Mouse (Mus musculus): ENCODE measurements at regions not wholly inside any gene's neighbourhood (a gene's known extent, or its start where the extent isn't known, plus 50 kb on each side); places are given as distances from the start of the nearest gene placed in this dataset.
A peak's percentile ranks its signal among the peaks of the same experiment; 100 is the strongest.

- no peaks in the 10 kb centered on the region for H3K9me3 ChIP-seq (replicated peaks)
- no peak overlapping the region for H3K9ac ChIP-seq
- no peak overlapping the region for H3K4me2 ChIP-seq
- H3K4me3 ChIP-seq (replicated peaks), result no peak overlapping the region
- no peaks in the 10 kb centered on the region for H3K36me3 ChIP-seq (replicated peaks)
- no peak for ATAC-seq (ENCODE audit: insufficient read depth)
- H3K27me3 ChIP-seq, result no peaks in the 10 kb centered on the region
- no peak overlapping the region for H3K27ac ChIP-seq (replicated peaks)
- H3K4me1 ChIP-seq (replicated peaks), result no peaks in the 10 kb centered on the region
- WGBS (ENCODE audit: insufficient replicate concordance), result 75% methylated on average over 8 of the region's 8 CpGs
Measured at GRCm38 (mm10) chr3:19458386-19458785, 170.1 kb downstream of the 1700064H15Rik start.

GRCm38 (mm10) chr3:19457431-19457830, 171.0 kb downstream of the 1700064H15Rik start:
- 80% methylated on average over 2 of the region's 2 CpGs for WGBS (ENCODE audit: insufficient replicate concordance)
- Histone ChIP-seq H3K4me2 (no peak overlapping the region), H3K9ac (no peak overlapping the region), H3K27ac (replicated peaks) (no peak overlapping the region), H3K36me3 (replicated peaks) (no peaks in the 10 kb centered on the region), H3K4me3 (replicated peaks) (no peak overlapping the region), H3K9me3 (replicated peaks) (no peaks in the 10 kb centered on the region), H3K4me1 (replicated peaks) (no peaks in the 10 kb centered on the region), H3K27me3 (no peaks in the 10 kb centered on the region)
- ATAC-seq (ENCODE audit: insufficient read depth), result no peak

- Histone ChIP-seq H3K27me3 (no peaks in the 10 kb centered on the region), H3K27ac (replicated peaks) (no peak overlapping the region)
Measured at GRCm38 (mm10) chr3:19455838-19456448, 172.5 kb downstream of the 1700064H15Rik start.

GRCm38 (mm10) chr3:19451022-19451421, 177.5 kb downstream of the 1700064H15Rik start:
- Histone ChIP-seq H3K36me3 (replicated peaks) (no peaks in the 10 kb centered on the region), H3K9me3 (replicated peaks) (no peaks in the 10 kb centered on the region), H3K4me2 (no peak overlapping the region), H3K27me3 (no peaks in the 10 kb centered on the region), H3K9ac (no peak overlapping the region), H3K4me1 (replicated peaks) (no peaks in the 10 kb centered on the region), H3K4me3 (replicated peaks) (no peak overlapping the region), H3K27ac (replicated peaks) (no peak overlapping the region)
- ATAC-seq (ENCODE audit: insufficient read depth), result no peak
- WGBS (ENCODE audit: insufficient replicate concordance), result 7% methylated on average over 3 of the region's 3 CpGs

More at GRCm38 (mm10) chr3:19455838-19456448, 172.5 kb downstream of the 1700064H15Rik start:
- Histone ChIP-seq H3K4me3 (replicated peaks) (no peak overlapping the region), H3K9me3 (replicated peaks) (no peaks in the 10 kb centered on the region), H3K4me1 (replicated peaks) (no peaks in the 10 kb centered on the region), H3K36me3 (replicated peaks) (no peaks in the 10 kb centered on the region), H3K9ac (no peak overlapping the region), H3K4me2 (no peak overlapping the region)
- WGBS (ENCODE audit: insufficient replicate concordance), result 56% methylated on average over 4 of the region's 4 CpGs
- ATAC-seq (ENCODE audit: insufficient read depth), result no peak

GRCm38 (mm10) chr3:19448931-19449330, 179.5 kb downstream of the 1700064H15Rik start:
- ATAC-seq (ENCODE audit: insufficient read depth), result no peak
- H3K4me2 ChIP-seq, result no peak overlapping the region
- H3K36me3 ChIP-seq (replicated peaks), result no peaks in the 10 kb centered on the region
- H3K27ac ChIP-seq (replicated peaks), result no peak overlapping the region
- no peak overlapping the region for H3K4me3 ChIP-seq (replicated peaks)
- WGBS (ENCODE audit: insufficient replicate concordance), result 57% methylated on average over 3 of the region's 3 CpGs
- H3K9ac ChIP-seq, result no peak overlapping the region
- no peaks in the 10 kb centered on the region for H3K9me3 ChIP-seq (replicated peaks)
- no peaks in the 10 kb centered on the region for H3K27me3 ChIP-seq
- no peaks in the 10 kb centered on the region for H3K4me1 ChIP-seq (replicated peaks)

- ATAC-seq (ENCODE audit: insufficient read depth), result no peak
- Histone ChIP-seq H3K4me3 (replicated peaks) (no peak overlapping the region), H3K4me1 (replicated peaks) (no peaks in the 10 kb centered on the region), H3K27ac (replicated peaks) (no peak overlapping the region), H3K9me3 (replicated peaks) (no peaks in the 10 kb centered on the region), H3K36me3 (replicated peaks) (no peaks in the 10 kb centered on the region), H3K9ac (no peak overlapping the region), H3K4me2 (no peak overlapping the region), H3K27me3 (no peaks in the 10 kb centered on the region)
- 63% methylated on average over 2 of the region's 2 CpGs for WGBS (ENCODE audit: insufficient replicate concordance)
Measured at GRCm38 (mm10) chr3:19448192-19448591, 180.3 kb downstream of the 1700064H15Rik start.

GRCm38 (mm10) chr3:19447733-19448132, 180.7 kb downstream of the 1700064H15Rik start:
- no peaks in the 10 kb centered on the region for H3K9me3 ChIP-seq (replicated peaks)
- no peaks in the 10 kb centered on the region for H3K27me3 ChIP-seq
- H3K27ac ChIP-seq (replicated peaks), result no peak overlapping the region
- ATAC-seq (ENCODE audit: insufficient read depth), result peak; percentile 31; the same call in 1 of the 2 replicates
- no peak overlapping the region for H3K4me2 ChIP-seq
- H3K4me3 ChIP-seq (replicated peaks), result no peak overlapping the region
- H3K4me1 ChIP-seq (replicated peaks), result no peaks in the 10 kb centered on the region
- WGBS (ENCODE audit: insufficient replicate concordance), result 28% methylated on average over 1 of the region's 1 CpGs
- no peaks in the 10 kb centered on the region for H3K36me3 ChIP-seq (replicated peaks)
- H3K9ac ChIP-seq, result no peak overlapping the region

- H3K36me3 ChIP-seq (replicated peaks), result no peaks in the 10 kb centered on the region
- ATAC-seq (ENCODE audit: insufficient read depth), result no peak
- no peak overlapping the region for H3K4me3 ChIP-seq (replicated peaks)
- WGBS (ENCODE audit: insufficient replicate concordance), result 54% methylated on average over 2 of the region's 2 CpGs
- no peaks in the 10 kb centered on the region for H3K4me1 ChIP-seq (replicated peaks)
- H3K27ac ChIP-seq (replicated peaks), result no peak overlapping the region
- no peaks in the 10 kb centered on the region for H3K27me3 ChIP-seq
- H3K4me2 ChIP-seq, result no peak overlapping the region
- H3K9ac ChIP-seq, result no peak overlapping the region
- H3K9me3 ChIP-seq (replicated peaks), result no peaks in the 10 kb centered on the region
Measured at GRCm38 (mm10) chr3:19444914-19445313, 183.6 kb downstream of the 1700064H15Rik start.

- WGBS (ENCODE audit: insufficient replicate concordance), result 38% methylated on average over 1 of the region's 1 CpGs
- ATAC-seq (ENCODE audit: insufficient read depth), result no peak
- Histone ChIP-seq H3K4me3 (replicated peaks) (no peak overlapping the region), H3K27ac (replicated peaks) (no peak overlapping the region), H3K27me3 (no peaks in the 10 kb centered on the region), H3K9me3 (replicated peaks) (no peaks in the 10 kb centered on the region), H3K36me3 (replicated peaks) (no peaks in the 10 kb centered on the region), H3K9ac (no peak overlapping the region), H3K4me2 (no peak overlapping the region), H3K4me1 (replicated peaks) (no peaks in the 10 kb centered on the region)
Measured at GRCm38 (mm10) chr3:19441827-19442226, 186.7 kb downstream of the 1700064H15Rik start.

- Histone ChIP-seq H3K9me3 (replicated peaks) (no peaks in the 10 kb centered on the region), H3K4me2 (no peak overlapping the region), H3K9ac (no peak overlapping the region), H3K4me1 (replicated peaks) (no peaks in the 10 kb centered on the region), H3K36me3 (replicated peaks) (no peaks in the 10 kb centered on the region), H3K27ac (replicated peaks) (no peak overlapping the region), H3K4me3 (replicated peaks) (no peak overlapping the region), H3K27me3 (no peaks in the 10 kb centered on the region)
- ATAC-seq (ENCODE audit: insufficient read depth), result no peak
- WGBS (ENCODE audit: insufficient replicate concordance), result 39% methylated on average over 4 of the region's 4 CpGs
Measured at GRCm38 (mm10) chr3:19430159-19430558, 198.3 kb downstream of the 1700064H15Rik start.

- WGBS (ENCODE audit: insufficient replicate concordance), result 38% methylated on average over 6 of the region's 6 CpGs
- Histone ChIP-seq H3K9me3 (replicated peaks) (no peaks in the 10 kb centered on the region), H3K27ac (replicated peaks) (no peak overlapping the region)
Measured at GRCm38 (mm10) chr3:19429422-19430076, 198.9 kb downstream of the 1700064H15Rik start.

GRCm38 (mm10) chr3:19429010-19429409, 199.5 kb downstream of the 1700064H15Rik start:
- Histone ChIP-seq H3K4me3 (replicated peaks) (no peak overlapping the region), H3K27ac (replicated peaks) (no peak overlapping the region), H3K27me3 (no peaks in the 10 kb centered on the region), H3K4me2 (no peak overlapping the region), H3K9me3 (replicated peaks) (no peaks in the 10 kb centered on the region), H3K36me3 (replicated peaks) (no peaks in the 10 kb centered on the region), H3K9ac (no peak overlapping the region), H3K4me1 (replicated peaks) (no peaks in the 10 kb centered on the region)
- no peak for ATAC-seq (ENCODE audit: insufficient read depth)

More at GRCm38 (mm10) chr3:19429422-19430076, 198.9 kb downstream of the 1700064H15Rik start:
- H3K9ac ChIP-seq, result no peak overlapping the region
- no peak overlapping the region for H3K4me3 ChIP-seq (replicated peaks)
- ATAC-seq (ENCODE audit: insufficient read depth), result no peak
- no peaks in the 10 kb centered on the region for H3K4me1 ChIP-seq (replicated peaks)
- H3K4me2 ChIP-seq, result no peak overlapping the region
- H3K36me3 ChIP-seq (replicated peaks), result no peaks in the 10 kb centered on the region
- no peaks in the 10 kb centered on the region for H3K27me3 ChIP-seq
